Mouse (Mus musculus) heart, embryonic 11.5 days (tissue): ENCODE data around the gene Sfmbt1. TPM values are rescaled to one million over a fixed set of nuclear protein-coding genes. Genes with fewer than 3 reads are reported as not detected.
A peak's percentile ranks its signal among the peaks of the same experiment; 100 is the strongest.

Source experiments
- ATAC-seq: fragments of 200-750 bp; cut with Nextera tagmentation; replicated peaks from 2 replicates; pipeline ENCODE4 v1.8.0; 2017; ENCODE audit warnings: moderate library complexity; ENCODE audit not compliant: insufficient number of reproducible peaks, low FRiP score, low TSS enrichment
- H3K27ac ChIP-seq: fragments of 300-500 bp; sonication (generic); 2 replicates; pipeline ENCODE4 v1.5.1; 2014; ENCODE audit warnings: mild to moderate bottlenecking, low read depth, low read length
- H3K27me3 ChIP-seq: fragments of 300-500 bp; sonication (generic); 2 replicates; pipeline ENCODE4 v1.6.1; 2014; ENCODE audit warnings: mild to moderate bottlenecking, low read length, mixed read lengths; ENCODE audit not compliant: control insufficient read depth, insufficient read depth
- H3K36me3 ChIP-seq: fragments of 300-500 bp; sonication (generic); 2 replicates; pipeline ENCODE4 v1.6.1; 2014; ENCODE audit warnings: mild to moderate bottlenecking, low read length, moderate library complexity, mixed read lengths; ENCODE audit not compliant: control insufficient read depth, insufficient read depth
- H3K4me1 ChIP-seq: fragments of 300-500 bp; sonication (generic); 2 replicates; pipeline ENCODE4 v1.6.1; 2014; ENCODE audit warnings: low read length; ENCODE audit not compliant: control insufficient read depth, insufficient read depth
- H3K4me2 ChIP-seq: fragments of 300-500 bp; sonication (generic); 2 replicates; pipeline ENCODE4 v1.6.1; 2014; ENCODE audit warnings: mild to moderate bottlenecking, moderate library complexity
- H3K4me3 ChIP-seq: fragments of 300-500 bp; sonication (generic); 2 replicates; pipeline ENCODE4 v1.5.1; 2014; ENCODE audit warnings: low read depth, low read length
- H3K9ac ChIP-seq: fragments of 300-500 bp; sonication (generic); 2 replicates; pipeline ENCODE4 v1.6.1; 2014; ENCODE audit warnings: mild to moderate bottlenecking, low read depth, low read length, moderate library complexity
- H3K9me3 ChIP-seq: fragments of 300-500 bp; sonication (generic); replicated peaks from 2 replicates; pipeline ENCODE4 v1.6.1; 2016; ENCODE audit warnings: low read length; ENCODE audit not compliant: control insufficient read depth
- WGBS: fragments of 180-500 bp; shearing (Covaris S2); extraction: QIAGEN DNeasy Blood & Tissue Kit; methylation state at CpG from one replicate; pipeline ENCODE4 v1.1.7; 2014; ENCODE audit not compliant: insufficient replicate concordance; 5-methylcytosine and 5-hydroxymethylcytosine counted together
- polyA plus RNA-seq: library from polyadenylated mRNA; unstranded; fragments of >200 nt; fragmentation: Nextera tagmentation; extraction: Ambion mirVana; gene quantifications from 2 replicates; pipeline ENCODE4 v1.2.1, GENCODE M21; 2014

Sfmbt1 gene
- polyA plus RNA-seq, 1 experiment from 2014 or later = 13.2 TPM

GRCm38 (mm10) chr14:30824456-30824995 is 109.9 kb downstream of the Sfmbt1 start:
- WGBS = 57% methylated on average over 6 of the region's 6 CpGs
- no peak for ATAC-seq
- no peak overlapping the region for H3K4me3 ChIP-seq
- no peak overlapping the region for H3K27ac ChIP-seq
- no peak overlapping the region for H3K9ac ChIP-seq
- no peak overlapping the region for H3K4me2 ChIP-seq
- H3K27me3 ChIP-seq = no peaks in the 10 kb centered on the region
- peaks cover 22% of the 10 kb centered on the region for H3K4me1 ChIP-seq
- no peaks in the 10 kb centered on the region for H3K36me3 ChIP-seq
- no peaks in the 10 kb centered on the region for H3K9me3 ChIP-seq

GRCm38 (mm10) chr14:30825021-30825475 is 110.4 kb downstream of the Sfmbt1 start:
- no peak overlapping the region for H3K27ac ChIP-seq
- peak overlapping the region; percentile 78; the same call in 1 of the 2 replicates for H3K9ac ChIP-seq

GRCm38 (mm10) chr14:30825476-30826131 is 111.0 kb downstream of the Sfmbt1 start, which contains the start of gene Tmem110:
Gene Tmem110, plus strand, starts transcription at chr14:30825590.
- WGBS = under 1% methylated on average over 64 of the region's 68 CpGs
- H3K27ac ChIP-seq = no peak within 1 kb of the TSS
- peak within 1 kb of the TSS; percentile 78 for H3K9ac ChIP-seq
- H3K4me1 ChIP-seq = peaks cover 27% of the 10 kb centered on the region
- no peaks in the 10 kb centered on the region for H3K9me3 ChIP-seq
- peak; percentile 88 for ATAC-seq
- H3K27me3 ChIP-seq = no peaks in the 10 kb centered on the region
- peak within 1 kb of the TSS; percentile 87 for H3K4me2 ChIP-seq
- H3K4me3 ChIP-seq = peak within 1 kb of the TSS; percentile 71
- no peaks in the 10 kb centered on the region for H3K36me3 ChIP-seq

More at GRCm38 (mm10) chr14:30825021-30825475, 110.4 kb downstream of the Sfmbt1 start:
- Histone ChIP-seq H3K27me3 (no peaks in the 10 kb centered on the region), H3K9me3 (no peaks in the 10 kb centered on the region), H3K4me3 (peak overlapping the region; percentile 71), H3K36me3 (no peaks in the 10 kb centered on the region), H3K4me2 (peak overlapping the region; percentile 87), H3K4me1 (peaks cover 26% of the 10 kb centered on the region)
- no peak for ATAC-seq
- 48% methylated on average over 5 of the region's 5 CpGs for WGBS

- peak overlapping the region; percentile 87 for H3K4me2 ChIP-seq
- no peaks in the 10 kb centered on the region for H3K27me3 ChIP-seq
- WGBS = 22% methylated on average over 17 of the region's 17 CpGs
- H3K27ac ChIP-seq = no peak overlapping the region
- H3K9me3 ChIP-seq = no peaks in the 10 kb centered on the region
- H3K4me1 ChIP-seq = peaks cover 27% of the 10 kb centered on the region
- no peak; the same call in 1 of the 2 replicates for ATAC-seq
- peak overlapping the region; percentile 71 for H3K4me3 ChIP-seq
- no peaks in the 10 kb centered on the region for H3K36me3 ChIP-seq
- peak overlapping the region; percentile 78 for H3K9ac ChIP-seq
Measured at GRCm38 (mm10) chr14:30826174-30827140, 111.8 kb downstream of the Sfmbt1 start.

- Histone ChIP-seq H3K36me3 (no peaks in the 10 kb centered on the region), H3K27ac (no peak overlapping the region), H3K27me3 (no peaks in the 10 kb centered on the region), H3K9me3 (no peaks in the 10 kb centered on the region), H3K4me3 (no peak overlapping the region), H3K4me2 (no peak overlapping the region), H3K9ac (no peak overlapping the region), H3K4me1 (peaks cover 31% of the 10 kb centered on the region)
- no peak for ATAC-seq
- WGBS = 78% methylated on average over 4 of the region's 4 CpGs
Measured at GRCm38 (mm10) chr14:30827480-30827879, 112.8 kb downstream of the Sfmbt1 start.

- Histone ChIP-seq H3K36me3 (no peaks in the 10 kb centered on the region), H3K9me3 (no peaks in the 10 kb centered on the region), H3K9ac (no peak overlapping the region), H3K4me1 (peaks cover 31% of the 10 kb centered on the region), H3K4me2 (no peak overlapping the region), H3K4me3 (no peak overlapping the region), H3K27me3 (no peaks in the 10 kb centered on the region), H3K27ac (no peak overlapping the region)
- ATAC-seq = no peak
- WGBS = 83% methylated on average over 4 of the region's 4 CpGs
Measured at GRCm38 (mm10) chr14:30828077-30828476, 113.4 kb downstream of the Sfmbt1 start.

- peaks cover 31% of the 10 kb centered on the region for H3K4me1 ChIP-seq
- no peak for ATAC-seq
- H3K27ac ChIP-seq = 0 out of 2 replicates have a peak overlapping the region, but pooled peaks have one; percentile 3
- H3K4me2 ChIP-seq = peak overlapping the region; percentile 39
- WGBS = 54% methylated on average over 11 of the region's 11 CpGs
- H3K4me3 ChIP-seq = no peak overlapping the region
- H3K9ac ChIP-seq = 0 out of 2 replicates have a peak overlapping the region, but pooled peaks have one; percentile 10
- H3K36me3 ChIP-seq = no peaks in the 10 kb centered on the region
- no peaks in the 10 kb centered on the region for H3K9me3 ChIP-seq
- H3K27me3 ChIP-seq = no peaks in the 10 kb centered on the region
Measured at GRCm38 (mm10) chr14:30828635-30829460, 114.2 kb downstream of the Sfmbt1 start.
